Mouse (Mus musculus) myocyte (in vitro differentiated cells): ENCODE data around the gene Aurka. TPM values are rescaled to one million over a fixed set of nuclear protein-coding genes. Genes with fewer than 3 reads are reported as not detected.

Experiments
- H3K27me3 ChIP-seq: one replicate; pipeline ENCODE4 v1.6.1; 2011; ENCODE audit not compliant: control insufficient read depth, insufficient read depth, insufficient read length
- H3K36me3 ChIP-seq: one replicate; pipeline ENCODE4 v1.6.1; 2011; ENCODE audit not compliant: control insufficient read depth, insufficient read depth
- H3K4me2 ChIP-seq: one replicate; pipeline ENCODE4 v1.6.1; 2011; ENCODE audit warnings: low read depth, control low read depth
- H3K4me3 ChIP-seq: one replicate; pipeline ENCODE4 v1.5.1; 2011; ENCODE audit warnings: mild to moderate bottlenecking, control low read depth, moderate library complexity
- H3K79me2 ChIP-seq: one replicate; pipeline ENCODE4 v1.6.1; 2011; ENCODE audit not compliant: control insufficient read depth, insufficient read depth
- H3ac ChIP-seq: one replicate; pipeline ENCODE4 v1.6.1; 2011; ENCODE audit not compliant: control insufficient read depth, insufficient read length
- CEBPB ChIP-seq: IDR thresholded peaks from 2 replicates; pipeline ENCODE4 v1.6.1; 2011; ENCODE audit warnings: mild to moderate bottlenecking, moderate library complexity; ENCODE audit not compliant: poor library complexity, insufficient read depth, severe bottlenecking
- E2F4 ChIP-seq: IDR thresholded peaks from one replicate; pipeline ENCODE4 v1.6.1; 2011; ENCODE audit warnings: mild to moderate bottlenecking, control low read depth, moderate library complexity; ENCODE audit not compliant: insufficient read depth
- MAX ChIP-seq: IDR thresholded peaks from one replicate; pipeline ENCODE4 v1.6.1; 2011; ENCODE audit warnings: low read depth, mild to moderate bottlenecking, control low read depth
- MYOD1 ChIP-seq, 3 experiments: IDR thresholded peaks; one replicate each; pipeline ENCODE4 v1.6.1; 2011; ENCODE audit warnings: control low read depth in 2 of 3, low read depth in 2 of 3, mild to moderate bottlenecking in 2 of 3, moderate library complexity in 1 of 3; ENCODE audit not compliant: insufficient read length in 2 of 3, control insufficient read depth in 1 of 3
- MYOG ChIP-seq, 3 experiments: IDR thresholded peaks; one replicate each; pipeline ENCODE4 v1.6.1; 2011; ENCODE audit warnings: control low read depth in 2 of 3, low read depth in 2 of 3, mild to moderate bottlenecking in 2 of 3; ENCODE audit not compliant: insufficient read length in 2 of 3, control insufficient read depth in 1 of 3, insufficient read depth in 1 of 3
- POLR2A ChIP-seq: IDR thresholded peaks from one replicate; pipeline ENCODE4 v1.6.1; 2011; ENCODE audit warnings: low read depth, mild to moderate bottlenecking, control low read depth, moderate library complexity; ENCODE audit not compliant: insufficient read length
- POLR2AphosphoS2 ChIP-seq: IDR thresholded peaks from one replicate; pipeline ENCODE4 v1.6.1; 2011; ENCODE audit warnings: low read depth, control low read depth; ENCODE audit not compliant: insufficient read length
- REST ChIP-seq: IDR thresholded peaks from one replicate; pipeline ENCODE4 v1.6.1; 2011; ENCODE audit warnings: mild to moderate bottlenecking, control low read depth, moderate library complexity; ENCODE audit not compliant: insufficient read depth, insufficient read length
- SRF ChIP-seq: IDR thresholded peaks from one replicate; pipeline ENCODE4 v1.6.1; 2011; ENCODE audit warnings: low read depth; ENCODE audit not compliant: control insufficient read depth, insufficient read length
- TCF12 ChIP-seq: IDR thresholded peaks from one replicate; pipeline ENCODE4 v1.6.1; 2011; ENCODE audit warnings: mild to moderate bottlenecking, control low read depth; ENCODE audit not compliant: poor library complexity, insufficient read depth, severe bottlenecking
- TCF3 ChIP-seq: IDR thresholded peaks from one replicate; pipeline ENCODE4 v1.6.1; 2011; ENCODE audit warnings: low read depth, control low read depth; ENCODE audit not compliant: insufficient read length
- USF1 ChIP-seq: IDR thresholded peaks from one replicate; pipeline ENCODE4 v1.6.1; 2011; ENCODE audit warnings: low read depth, mild to moderate bottlenecking, control low read depth, moderate library complexity
- polyA plus RNA-seq: library from polyadenylated mRNA; unstranded; fragments of >200 nt; fragmentation: generic; extraction: Trizol; gene quantifications from one replicate; pipeline ENCODE4 v1.2.1, GENCODE M21; 2012; ENCODE audit warnings: missing spikeins

Aurka gene
- polyA plus RNA-seq, 1 experiment, result 46.9 TPM

DNA sequence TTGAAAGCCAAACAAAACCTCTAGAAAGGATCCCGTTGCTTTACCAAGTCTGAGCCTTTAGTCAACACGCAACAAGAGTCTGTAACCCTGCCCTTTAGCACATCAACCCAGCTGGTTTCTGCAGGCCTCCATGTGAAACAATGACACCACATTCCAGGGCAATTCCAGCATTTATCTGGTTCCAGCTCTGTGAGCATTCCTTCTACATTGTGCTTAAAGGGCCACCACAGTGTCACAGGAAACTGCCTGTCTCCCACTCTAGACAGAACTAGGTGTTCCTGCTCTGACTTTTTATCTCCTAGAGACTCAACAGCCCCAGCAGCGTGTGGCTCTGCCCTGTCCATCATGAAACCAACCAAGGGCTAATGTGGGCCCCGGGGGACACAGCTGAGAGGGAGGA lies 42.9 kb upstream of the Aurka start:
- Histone ChIP-seq H3K4me2 (no peak overlapping the region), H3K79me2 (no peaks in the 10 kb centered on the region), H3K36me3 (no peaks in the 10 kb centered on the region), H3K4me3 (no peak overlapping the region), H3K27me3 (no peaks in the 10 kb centered on the region), H3ac (no peak overlapping the region)
- no peak for TF ChIP-seq MYOD1 (IDR thresholded peaks at IDR 0.05; ENCODE audit: control insufficient read depth in 1 of 3, insufficient read length in 2 of 3, low read depth in 2 of 3)

DNA sequence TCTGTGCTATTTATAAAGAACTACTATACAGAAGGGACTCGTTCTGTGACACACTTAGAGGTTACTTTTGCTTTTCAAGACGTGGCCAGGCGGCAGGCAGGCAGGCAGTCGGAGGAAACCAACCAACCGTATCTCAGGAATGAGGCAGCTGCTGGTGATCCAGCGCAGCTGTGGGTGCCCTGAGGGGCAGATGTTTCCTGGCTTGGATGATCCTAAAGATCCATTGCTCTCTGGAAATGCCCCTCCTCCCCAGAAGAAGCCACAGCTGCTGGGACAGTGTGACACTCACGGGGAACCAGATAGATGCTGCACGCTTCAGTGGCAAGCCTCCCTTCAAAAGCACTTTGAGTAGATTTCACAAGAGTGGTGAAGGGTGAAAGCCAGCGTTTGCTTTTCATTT lies 42.1 kb upstream of the Aurka start:
- Histone ChIP-seq H3K4me2 (no peak overlapping the region), H3K27me3 (no peaks in the 10 kb centered on the region), H3K4me3 (no peak overlapping the region), H3K79me2 (no peaks in the 10 kb centered on the region), H3K36me3 (no peaks in the 10 kb centered on the region), H3ac (no peak overlapping the region)
- TF ChIP-seq MYOD1 (IDR thresholded peaks at IDR 0.05; ENCODE audit: control insufficient read depth in 1 of 3, insufficient read length in 2 of 3, low read depth in 2 of 3) (peak in 2 of 3 experiments; percentile 55 to 60), CEBPB (no peak), MYOG (IDR thresholded peaks at IDR 0.05; ENCODE audit: control insufficient read depth in 1 of 3, insufficient read depth in 1 of 3, insufficient read length in 2 of 3, low read depth in 2 of 3) (peak in 2 of 3 experiments; percentile 17 to 62)

DNA sequence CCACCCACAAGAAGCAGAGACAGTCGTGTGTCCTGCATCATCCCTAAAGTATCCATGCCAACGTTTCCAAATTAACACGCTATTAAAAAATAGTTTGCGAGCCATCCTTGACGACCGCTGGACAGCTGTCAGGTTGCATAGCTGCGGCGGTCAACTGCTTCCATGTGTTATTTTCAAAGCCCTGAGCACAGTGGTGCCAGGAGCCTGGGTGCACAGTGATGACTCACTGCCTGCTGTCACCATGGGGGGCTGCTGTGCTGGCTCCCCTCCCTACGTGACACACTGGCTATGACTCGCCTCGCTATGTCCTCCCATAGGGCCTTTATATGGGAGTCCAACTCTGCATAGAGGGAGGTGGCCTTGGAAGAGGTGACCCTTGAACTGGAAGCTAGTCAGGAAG lies 40.8 kb upstream of the Aurka start:
- no peaks in the 10 kb centered on the region for H3K27me3 ChIP-seq
- no peak overlapping the region for H3ac ChIP-seq
- H3K4me2 ChIP-seq, result peak overlapping the region; percentile 31
- TF ChIP-seq MYOD1 (IDR thresholded peaks at IDR 0.05; ENCODE audit: control insufficient read depth in 1 of 3, insufficient read length in 2 of 3, low read depth in 2 of 3) (peak; percentile 13 to 92 (median 81)), TCF3 (peak; percentile 68), TCF12 (peak; percentile 47), MAX (no peak), MYOG (IDR thresholded peaks at IDR 0.05; ENCODE audit: control insufficient read depth in 1 of 3, insufficient read depth in 1 of 3, insufficient read length in 2 of 3, low read depth in 2 of 3) (peak; percentile 68 to 94 (median 82))
- no peak overlapping the region for H3K4me3 ChIP-seq
- H3K79me2 ChIP-seq, result no peaks in the 10 kb centered on the region
- H3K36me3 ChIP-seq, result no peaks in the 10 kb centered on the region

DNA sequence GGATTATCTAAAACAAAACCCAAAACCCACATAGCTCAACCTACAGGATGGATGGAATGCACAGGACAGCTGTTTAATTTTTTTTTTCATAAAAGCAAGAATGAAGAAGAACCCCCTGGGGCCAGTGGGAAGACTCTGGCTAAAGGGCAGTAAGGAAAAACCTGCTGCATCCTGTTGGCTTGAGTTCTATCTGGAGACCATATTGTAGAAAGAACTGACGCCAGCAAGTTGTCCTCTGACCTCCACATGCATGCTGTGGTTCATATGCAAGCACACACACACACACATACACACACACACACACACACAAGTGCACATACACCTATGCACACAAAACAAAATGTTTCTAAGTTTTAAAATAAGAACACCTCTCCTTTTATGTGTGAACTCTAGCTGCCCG lies 40.4 kb upstream of the Aurka start:
- no peak for TF ChIP-seq CEBPB
- Histone ChIP-seq H3K79me2 (no peaks in the 10 kb centered on the region), H3ac (no peak overlapping the region), H3K4me2 (peak overlapping the region; percentile 31), H3K4me3 (no peak overlapping the region), H3K36me3 (no peaks in the 10 kb centered on the region), H3K27me3 (no peaks in the 10 kb centered on the region)

DNA sequence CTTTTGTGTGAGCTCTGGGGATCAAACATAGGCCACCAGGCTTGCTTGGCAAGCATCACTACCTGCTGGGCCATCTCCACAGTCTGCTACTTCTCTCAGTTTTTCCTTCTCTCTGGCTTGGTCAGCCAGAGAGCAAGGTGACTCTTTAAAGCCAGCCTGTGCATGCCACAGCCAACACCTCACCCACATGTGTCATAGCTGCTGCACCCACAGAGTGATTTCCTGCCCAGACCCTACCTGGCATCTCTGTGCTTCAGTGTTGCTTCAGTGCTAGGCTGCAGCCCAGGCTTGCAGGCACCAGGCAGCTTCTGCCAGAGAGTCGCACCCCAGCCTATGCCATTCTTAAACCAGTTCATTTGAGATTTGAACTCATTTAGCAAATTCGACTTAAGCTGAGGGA lies 37.2 kb upstream of the Aurka start:
- no peak for TF ChIP-seq SRF
- TF ChIP-seq MYOG (IDR thresholded peaks at IDR 0.05; ENCODE audit: control insufficient read depth in 1 of 3, insufficient read depth in 1 of 3, insufficient read length in 2 of 3, low read depth in 2 of 3), result no peak
- no peak for TF ChIP-seq POLR2AphosphoS2
- no peak for TF ChIP-seq TCF3
- TF ChIP-seq E2F4, result no peak
- no peak for TF ChIP-seq CEBPB
- TF ChIP-seq MAX, result no peak
- TF ChIP-seq USF1, result no peak
- no peak for TF ChIP-seq MYOD1 (IDR thresholded peaks at IDR 0.05; ENCODE audit: control insufficient read depth in 1 of 3, insufficient read length in 2 of 3, low read depth in 2 of 3)
- no peak for TF ChIP-seq TCF12
- no peak for TF ChIP-seq POLR2A
- no peak for TF ChIP-seq REST
- Histone ChIP-seq H3K4me3 (no peak overlapping the region), H3K36me3 (no peaks in the 10 kb centered on the region), H3K79me2 (no peaks in the 10 kb centered on the region), H3ac (no peak overlapping the region), H3K4me2 (no peak overlapping the region), H3K27me3 (no peaks in the 10 kb centered on the region)

DNA sequence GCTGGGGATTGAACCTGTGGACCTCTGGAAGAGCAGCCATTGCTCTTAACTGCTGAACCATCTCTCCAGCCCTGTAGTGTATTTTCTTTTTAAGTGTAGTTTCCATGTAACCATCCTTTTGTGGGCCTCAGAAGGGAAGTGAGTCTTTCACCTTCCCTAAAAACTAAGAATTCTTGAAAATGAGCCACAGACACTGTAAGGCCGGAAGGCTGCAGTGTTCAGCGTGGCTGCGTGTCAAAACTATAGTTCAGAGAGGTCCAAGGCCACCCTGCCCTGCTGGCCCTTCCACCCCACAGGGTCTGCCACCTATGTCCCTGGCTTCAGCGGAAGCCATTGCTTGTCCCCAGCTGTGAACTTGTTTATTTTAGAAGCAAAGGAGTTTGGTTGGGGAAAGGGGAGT lies 35.8 kb upstream of the Aurka start:
- Histone ChIP-seq H3K27me3 (no peaks in the 10 kb centered on the region), H3K79me2 (no peaks in the 10 kb centered on the region)

More for the DNA sequence above, 35.8 kb upstream of the Aurka start:
- TF ChIP-seq MYOD1 (IDR thresholded peaks at IDR 0.05; ENCODE audit: control insufficient read depth in 1 of 3, insufficient read length in 2 of 3, low read depth in 2 of 3) (no peak), MAX (no peak), POLR2AphosphoS2 (no peak), REST (no peak), E2F4 (no peak), TCF3 (no peak), USF1 (no peak), MYOG (IDR thresholded peaks at IDR 0.05; ENCODE audit: control insufficient read depth in 1 of 3, insufficient read depth in 1 of 3, insufficient read length in 2 of 3, low read depth in 2 of 3) (no peak), SRF (no peak), TCF12 (no peak), CEBPB (no peak), POLR2A (no peak)
- H3K4me2 ChIP-seq, result no peak overlapping the region
- H3ac ChIP-seq, result no peak overlapping the region
- no peaks in the 10 kb centered on the region for H3K36me3 ChIP-seq
- H3K4me3 ChIP-seq, result no peak overlapping the region
